Mouse (Mus musculus) liver, embryonic 14.5 days (tissue): Measurements from ENCODE around the gene Ndufs7. TPM values are rescaled to one million over a fixed set of nuclear protein-coding genes. Genes with fewer than 3 reads are reported as not detected.
A peak's percentile ranks its signal among the peaks of the same experiment; 100 is the strongest.

Experiments used
- ATAC-seq: fragments of 200-750 bp; cut with Nextera tagmentation; 2 replicates; pipeline ENCODE4 v1.8.0; 2017; ENCODE audit warnings: moderate number of reproducible peaks, mild to moderate bottlenecking, moderate library complexity; ENCODE audit not compliant: insufficient read depth
- DNase-seq, 3 experiments: peaks; one replicate each; pipeline ENCODE4 v3.0.0-alpha.2; 2012 to 2013; ENCODE audit warnings: low read depth in 3 of 3, low spot score in 3 of 3
- H3K27ac ChIP-seq: fragments of 300-500 bp; sonication (generic); 2 replicates; pipeline ENCODE4 v1.5.1; 2014; ENCODE audit warnings: moderate library complexity, mild to moderate bottlenecking, control low read depth, inconsistent platforms
- H3K27me3 ChIP-seq: fragments of 300-500 bp; sonication (generic); 2 replicates; pipeline ENCODE4 v1.6.1; 2014; ENCODE audit warnings: mild to moderate bottlenecking, low read length, moderate library complexity; ENCODE audit not compliant: control insufficient read depth, insufficient read depth
- H3K36me3 ChIP-seq: fragments of 300-500 bp; sonication (generic); replicated peaks from 2 replicates; pipeline ENCODE4 v1.6.1; 2014; ENCODE audit warnings: low read depth; ENCODE audit not compliant: control insufficient read depth, insufficient read depth
- H3K4me1 ChIP-seq, 2 experiments: fragments of 200-500 bp in 1 of 2; fragments of 300-500 bp in 1 of 2; sonication (generic) in 1 of 2; replicated peaks; 2 replicates each; pipeline ENCODE4 v1.6.1; 2012 to 2014; ENCODE audit warnings: antibody characterized with exemption in 1 of 2, inconsistent platforms in 1 of 2, low read length in 1 of 2; ENCODE audit not compliant: control insufficient read depth in 2 of 2, insufficient read depth in 2 of 2
- H3K4me2 ChIP-seq: fragments of 300-500 bp; sonication (generic); 2 replicates; pipeline ENCODE4 v1.6.1; 2014; ENCODE audit warnings: low read depth, mild to moderate bottlenecking, control low read depth, moderate library complexity
- H3K4me3 ChIP-seq, 2 experiments: fragments of 200-500 bp in 1 of 2; fragments of 300-500 bp in 1 of 2; sonication (generic) in 1 of 2; 2 replicates each; pipeline ENCODE4 v1.5.1; 2012 to 2014; ENCODE audit warnings: low read depth in 2 of 2, low read length in 2 of 2, mild to moderate bottlenecking in 2 of 2, control low read depth in 1 of 2, inconsistent platforms in 1 of 2, moderate library complexity in 1 of 2; ENCODE audit not compliant: insufficient read depth in 1 of 2
- H3K9ac ChIP-seq: fragments of 300-500 bp; sonication (generic); replicated peaks from 2 replicates; pipeline ENCODE4 v1.6.1; 2014; ENCODE audit warnings: mild to moderate bottlenecking, control low read depth, moderate library complexity
- H3K9me3 ChIP-seq: fragments of 300-500 bp; sonication (generic); 2 replicates; pipeline ENCODE4 v1.6.1; 2016; ENCODE audit warnings: low read length, mixed read lengths; ENCODE audit not compliant: control insufficient read depth
- CTCF ChIP-seq: IDR thresholded peaks from 2 replicates; pipeline ENCODE4 v1.5.1; 2016; ENCODE audit warnings: antibody characterized with exemption, low read depth, control low read depth
- EP300 ChIP-seq: IDR thresholded peaks from 2 replicates; pipeline ENCODE4 v1.6.1; 2016; ENCODE audit warnings: antibody characterized with exemption, low read depth
- WGBS: fragments of 180-500 bp; shearing (Covaris S2); extraction: QIAGEN DNeasy Blood & Tissue Kit; methylation state at CpG from one replicate; pipeline ENCODE4 v1.1.7; 2014; ENCODE audit not compliant: insufficient replicate concordance; 5-methylcytosine and 5-hydroxymethylcytosine counted together
- polyA plus RNA-seq, 2 experiments: library from polyadenylated mRNA; depleted of rRNA in 1 of 2; stranded (reverse) in 1 of 2; unstranded in 1 of 2; fragments of >200 nt; fragmentation: Nextera tagmentation in 1 of 2; extraction: Ambion mirVana in 1 of 2; gene quantifications; 2 replicates each; pipeline versions ENCODE4 v1.2.1 to v1.2.3; 2012 to 2014

Ndufs7 gene
- polyA plus RNA-seq, 2 experiments, result 189 to 272 TPM

DNA sequence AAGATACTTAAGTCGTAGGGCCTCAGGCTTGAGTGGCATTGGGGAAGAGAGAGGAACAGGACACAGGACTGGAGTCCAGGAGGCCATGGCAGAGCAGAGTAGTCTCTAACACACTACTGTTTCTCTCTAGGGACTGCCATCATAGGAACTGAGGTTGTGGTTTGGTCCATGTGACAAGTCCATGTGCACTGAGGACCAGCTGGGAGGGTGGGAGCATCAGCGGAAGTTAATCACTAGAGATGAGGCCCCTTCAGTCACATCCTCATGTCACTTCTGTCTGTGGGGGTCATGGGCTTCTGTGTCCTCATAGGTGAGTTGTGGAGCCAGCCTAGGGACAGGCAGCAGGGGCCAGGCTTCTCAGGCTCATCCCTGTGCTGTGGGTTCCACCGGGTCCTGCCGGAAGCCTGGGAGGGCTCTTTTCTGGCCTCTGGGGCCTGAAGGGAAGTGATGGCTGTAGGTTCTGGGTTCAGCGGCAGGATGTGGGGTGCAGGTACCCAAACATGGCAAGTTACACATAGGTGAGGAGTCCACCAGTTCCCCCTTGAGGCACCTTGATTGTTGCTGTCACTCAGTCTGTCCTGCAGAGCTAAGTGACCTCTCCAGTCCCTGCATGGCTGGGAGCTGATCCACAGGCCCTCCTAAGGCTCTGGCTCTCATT is 22.4 kb downstream of the Ndufs7 start:
- no peak for DNase-seq
- WGBS, result 57% methylated on average over 5 of the region's 5 CpGs
- peak overlapping the region; percentile 37 for H3K9ac ChIP-seq
- no peak for TF ChIP-seq EP300
- TF ChIP-seq CTCF, result no peak
- no peaks in the 10 kb centered on the region for H3K27me3 ChIP-seq
- H3K4me1 ChIP-seq, result peaks cover 53 to 57% of the 10 kb centered on the region in 2 experiments
- H3K36me3 ChIP-seq, result peaks cover 48% of the 10 kb centered on the region
- H3K9me3 ChIP-seq, result no peaks in the 10 kb centered on the region
- peak overlapping the region; percentile 63 for H3K4me2 ChIP-seq
- H3K4me3 ChIP-seq, result peak overlapping the region; percentile 31 to 35
- peak; percentile 2; the same call in 1 of the 2 replicates for ATAC-seq
- peak overlapping the region; percentile 87 for H3K27ac ChIP-seq

DNA sequence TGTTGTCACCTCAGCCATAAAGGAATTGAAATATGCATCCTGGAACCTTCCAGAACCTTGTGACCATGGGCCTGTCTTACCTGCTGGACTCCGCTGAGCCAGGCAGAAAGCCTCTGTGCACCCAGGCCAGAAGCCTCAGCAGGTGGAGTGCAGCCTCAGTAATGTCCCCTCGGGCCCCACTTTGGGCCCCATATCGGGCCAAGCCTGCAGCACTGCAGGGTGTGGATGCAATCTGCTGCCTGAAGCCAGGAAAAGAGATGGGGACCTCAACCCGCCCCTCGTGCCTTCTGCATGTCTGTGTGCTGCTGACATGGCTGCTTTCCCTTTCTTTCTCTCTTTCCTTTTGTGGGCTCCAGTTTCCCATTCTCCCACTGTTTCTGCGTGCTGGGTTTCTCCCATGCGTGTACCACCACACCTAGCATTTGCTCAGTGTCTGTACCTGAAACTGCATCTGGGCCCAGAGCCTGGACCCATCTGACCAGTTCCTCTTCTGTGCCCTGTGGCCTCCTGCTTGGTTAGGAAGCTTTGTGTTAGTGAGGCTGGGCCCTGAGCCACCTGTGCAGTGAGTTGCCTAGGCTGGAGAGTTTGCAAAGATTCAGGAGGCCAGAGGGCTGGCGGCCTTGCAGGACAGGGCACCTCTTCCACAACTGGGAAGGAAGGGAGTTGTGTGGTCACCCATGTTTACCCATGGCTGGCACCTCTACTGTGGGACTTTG is 23.1 kb downstream of the Ndufs7 start:
- ATAC-seq, result peak; percentile 64
- H3K9me3 ChIP-seq, result no peaks in the 10 kb centered on the region
- H3K4me1 ChIP-seq, result peaks cover 52 to 53% of the 10 kb centered on the region in 2 experiments
- no peaks in the 10 kb centered on the region for H3K27me3 ChIP-seq
- peak overlapping the region; percentile 37 for H3K9ac ChIP-seq
- peak; percentile 37; the same call in 1 of the 2 replicates for TF ChIP-seq EP300
- TF ChIP-seq CTCF, result no peak
- H3K4me3 ChIP-seq, result peak overlapping the region; percentile 31
- peak overlapping the region; percentile 63 for H3K4me2 ChIP-seq
- 48% methylated on average over 8 of the region's 8 CpGs for WGBS
- peak in 1 of 3 experiments; percentile 60 for DNase-seq
- H3K36me3 ChIP-seq, result peaks cover 54% of the 10 kb centered on the region
- peak overlapping the region; percentile 87 for H3K27ac ChIP-seq

DNA sequence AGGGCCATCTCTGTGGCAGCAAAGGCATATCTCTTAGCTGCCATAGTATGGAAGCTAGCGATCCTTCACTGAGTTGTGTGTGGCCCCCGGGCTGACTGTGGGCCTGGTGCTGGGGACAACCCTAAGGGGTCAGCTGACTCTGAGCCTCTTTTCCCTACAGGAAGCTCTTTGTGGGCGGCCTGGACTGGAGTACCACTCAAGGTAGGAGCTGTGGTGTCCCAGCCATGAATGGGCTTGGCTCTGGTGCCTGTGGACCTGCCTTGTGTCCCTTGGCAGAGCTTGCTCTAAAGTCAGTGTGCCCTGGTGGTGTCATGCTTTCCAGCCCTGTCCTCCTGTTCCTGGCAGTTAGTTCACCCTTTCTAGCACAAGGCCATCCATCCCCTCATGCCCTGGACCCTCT is 24.9 kb downstream of the Ndufs7 start:
- Histone ChIP-seq H3K27me3 (no peaks in the 10 kb centered on the region), H3K9me3 (no peaks in the 10 kb centered on the region), H3K4me2 (no peak overlapping the region), H3K9ac (no peak overlapping the region; the same call in 1 of the 2 replicates), H3K36me3 (peaks cover 62% of the 10 kb centered on the region), H3K4me3 (no peak overlapping the region), H3K4me1 (peaks cover 37 to 40% of the 10 kb centered on the region in 2 experiments), H3K27ac (no peak overlapping the region)
- no peak for TF ChIP-seq CTCF
- no peak for TF ChIP-seq EP300
- WGBS, result 83% methylated on average over 3 of the region's 3 CpGs
- no peak for DNase-seq
- ATAC-seq, result no peak

DNA sequence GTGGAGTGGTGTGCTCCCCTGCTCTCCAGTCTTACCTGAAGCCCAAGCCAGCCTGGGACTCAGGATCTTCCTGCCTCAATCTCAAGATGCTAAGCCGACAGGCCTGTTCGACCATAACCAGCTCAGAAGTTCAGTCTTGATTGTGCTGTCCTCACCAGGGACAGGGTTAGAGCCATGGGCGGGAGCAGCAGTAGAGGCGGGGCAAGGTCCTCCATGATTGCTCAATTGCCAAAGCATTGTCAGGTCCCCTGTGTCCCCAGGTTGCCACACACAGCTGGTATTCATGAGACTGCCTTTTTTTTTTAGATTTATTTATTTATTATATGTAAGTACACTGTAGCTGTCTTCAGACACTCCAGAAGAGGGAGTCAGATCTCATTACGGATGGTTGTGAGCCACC is 27.3 kb downstream of the Ndufs7 start:
- 78% methylated on average over 4 of the region's 5 CpGs for WGBS
- Histone ChIP-seq H3K4me1 (peaks cover 13 to 19% of the 10 kb centered on the region in 2 experiments), H3K4me2 (no peak overlapping the region), H3K27me3 (no peaks in the 10 kb centered on the region), H3K9me3 (no peaks in the 10 kb centered on the region), H3K36me3 (peaks cover 78% of the 10 kb centered on the region), H3K9ac (no peak overlapping the region), H3K27ac (no peak overlapping the region), H3K4me3 (no peak overlapping the region)
- ATAC-seq (no peak), DNase-seq (no peak)
- TF ChIP-seq EP300, result no peak
- no peak for TF ChIP-seq CTCF

DNA sequence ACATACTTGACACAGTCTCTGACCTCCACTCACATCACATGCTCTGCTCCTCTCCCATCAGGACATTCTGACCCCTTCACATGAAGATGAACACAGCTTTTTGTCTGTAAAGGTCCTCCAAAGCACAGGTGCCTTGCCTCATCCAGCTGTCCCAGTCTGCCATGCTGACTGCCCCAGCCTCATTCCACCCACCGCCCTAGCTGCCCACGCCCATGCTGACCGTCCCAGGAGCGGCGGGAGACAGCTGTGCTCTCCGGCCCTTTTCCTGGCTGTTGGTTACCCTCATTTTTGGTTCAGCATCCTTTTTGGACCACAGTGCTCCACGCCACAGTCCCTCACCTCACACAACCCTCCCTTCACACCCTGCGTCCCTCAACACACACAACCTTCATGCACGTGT is 29.5 kb downstream of the Ndufs7 start:
- WGBS, result 92% methylated on average over 9 of the region's 9 CpGs
- no peaks in the 10 kb centered on the region for H3K9me3 ChIP-seq
- DNase-seq (no peak), ATAC-seq (no peak)
- H3K4me1 ChIP-seq, result peaks cover 0 to 3% of the 10 kb centered on the region in 2 experiments; a peak in 2 of 4 replicates
- no peak overlapping the region for H3K4me2 ChIP-seq
- no peak overlapping the region for H3K27ac ChIP-seq
- H3K4me3 ChIP-seq, result no peak overlapping the region
- H3K9ac ChIP-seq, result no peak overlapping the region
- no peaks in the 10 kb centered on the region for H3K27me3 ChIP-seq
- TF ChIP-seq EP300 (no peak), CTCF (no peak)
- peaks cover 88% of the 10 kb centered on the region for H3K36me3 ChIP-seq
